Mouse (Mus musculus) lung, postnatal 25 days (tissue): ENCODE results near the gene Eps8l2.

Source experiments
- DNase-seq: peaks from one replicate; pipeline ENCODE4 v3.0.0; 2022; ENCODE audit warnings: low spot score

Gene Eps8l2

GRCm38 (mm10) chr7:141364349-141365048 is 25.8 kb downstream of the Eps8l2 start:
- DNase-seq: no peak

- no peak for DNase-seq
These were observed 26.4 kb downstream of the Eps8l2 start for GRCm38 (mm10) chr7:141365049-141365445.

GRCm38 (mm10) chr7:141367358-141367757 is 28.7 kb downstream of the Eps8l2 start:
- no peak for DNase-seq

DNA sequence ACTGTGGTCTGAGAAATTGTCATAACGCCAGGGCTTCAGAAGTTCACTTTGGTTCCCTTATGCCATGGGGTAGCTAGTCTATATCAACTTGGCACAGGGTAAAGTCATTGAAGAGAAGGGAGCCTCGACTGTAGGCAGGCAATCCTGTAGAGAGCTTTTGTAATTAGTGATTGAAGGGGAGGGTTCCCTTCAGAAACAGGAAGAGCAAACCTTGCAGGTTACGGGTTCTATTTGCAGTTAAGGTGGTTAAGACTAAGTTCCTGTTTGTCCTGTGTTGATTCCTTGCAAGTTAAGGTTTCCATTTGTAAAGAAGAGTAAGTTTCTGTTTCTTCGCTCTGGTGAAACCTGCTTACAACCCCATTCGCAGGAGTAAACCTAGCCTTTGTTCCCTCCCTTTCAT is 31.2 kb downstream of the Eps8l2 start:
- DNase-seq: no peak

- DNase-seq: no peak
These were observed 33.4 kb downstream of the Eps8l2 start for GRCm38 (mm10) chr7:141371942-141372595.

GRCm38 (mm10) chr7:141373611-141374010 is 34.9 kb downstream of the Eps8l2 start:
- DNase-seq: no peak

- DNase-seq: no peak
These were observed 35.7 kb downstream of the Eps8l2 start for GRCm38 (mm10) chr7:141374399-141374798.

- DNase-seq: peak; percentile 46
These were observed 40.9 kb downstream of the Eps8l2 start for GRCm38 (mm10) chr7:141379584-141379983.

DNA sequence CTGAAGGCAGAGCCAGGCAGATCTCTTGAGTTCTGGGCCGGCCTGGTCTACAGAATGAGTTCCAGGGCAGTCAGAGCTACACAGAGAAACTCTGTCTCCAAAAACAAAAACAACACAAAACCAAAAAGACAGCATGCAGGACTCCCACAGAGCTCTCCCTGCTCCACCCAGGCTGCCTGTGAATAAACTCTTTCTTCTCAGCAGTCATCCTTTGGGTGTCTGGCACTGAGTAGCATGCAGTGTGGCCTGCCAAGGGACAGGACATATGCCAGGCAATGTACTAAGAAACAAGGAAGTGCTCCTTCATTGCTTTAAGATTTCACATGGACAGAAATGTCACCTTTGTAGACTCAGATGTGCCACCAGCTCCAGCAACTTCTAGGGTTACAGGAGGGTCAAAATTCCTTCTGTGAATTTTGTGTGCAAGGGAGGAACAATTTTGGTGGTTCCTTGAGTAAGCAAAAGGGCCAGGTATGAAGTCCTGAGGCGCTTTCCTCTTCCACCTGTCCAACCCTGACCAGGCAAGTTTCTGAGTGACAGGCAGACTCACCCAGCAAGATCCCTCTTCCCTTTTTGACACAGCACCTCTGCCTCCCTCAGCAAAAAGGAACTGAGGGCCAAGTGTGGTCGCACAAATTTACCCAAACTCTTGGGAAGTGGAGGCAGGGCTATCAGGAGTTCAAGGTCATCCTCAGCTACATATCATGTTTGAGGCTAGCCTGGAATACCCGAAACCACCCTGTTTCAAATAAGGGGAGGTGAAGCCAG is 42.6 kb downstream of the Eps8l2 start:
- DNase-seq: no peak

DNA sequence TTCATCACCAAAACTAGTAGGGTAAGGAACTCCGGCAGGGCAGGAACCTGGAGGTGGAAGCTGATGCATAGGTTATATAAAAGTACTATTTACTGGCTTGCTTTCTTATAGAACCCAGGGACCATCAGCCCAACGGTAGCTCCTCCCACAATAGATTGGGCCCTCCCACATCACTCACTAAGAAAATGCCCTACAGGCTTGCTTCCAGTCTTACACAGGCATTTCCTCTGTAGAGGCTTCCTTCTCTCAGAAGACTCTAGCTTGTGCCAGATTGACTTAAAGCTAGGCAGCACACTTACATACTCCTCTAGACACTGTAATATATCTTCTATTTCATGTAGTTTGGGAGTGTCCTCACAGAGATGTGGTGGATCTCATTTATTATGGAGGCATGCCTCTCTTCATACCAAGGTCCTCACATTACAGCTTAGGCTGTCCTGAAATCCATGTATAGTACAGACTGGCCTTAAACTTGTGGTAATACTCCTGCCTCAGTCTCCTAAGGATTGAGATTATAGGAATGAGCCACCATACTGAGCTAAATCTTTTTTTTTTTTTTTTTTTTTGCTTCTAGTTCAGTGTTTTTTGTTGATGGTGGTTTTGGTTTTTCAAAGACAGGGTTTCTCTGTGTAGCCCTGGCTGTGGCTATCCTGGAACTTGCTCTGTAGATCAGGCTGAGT is 49.3 kb downstream of the Eps8l2 start:
- no peak for DNase-seq

- no peak for DNase-seq
These were observed 49.9 kb downstream of the Eps8l2 start for GRCm38 (mm10) chr7:141388487-141389109.

GRCm38 (mm10) chr7:141390326-141391259 is 51.9 kb downstream of the Eps8l2 start:
- DNase-seq: no peak

DNA sequence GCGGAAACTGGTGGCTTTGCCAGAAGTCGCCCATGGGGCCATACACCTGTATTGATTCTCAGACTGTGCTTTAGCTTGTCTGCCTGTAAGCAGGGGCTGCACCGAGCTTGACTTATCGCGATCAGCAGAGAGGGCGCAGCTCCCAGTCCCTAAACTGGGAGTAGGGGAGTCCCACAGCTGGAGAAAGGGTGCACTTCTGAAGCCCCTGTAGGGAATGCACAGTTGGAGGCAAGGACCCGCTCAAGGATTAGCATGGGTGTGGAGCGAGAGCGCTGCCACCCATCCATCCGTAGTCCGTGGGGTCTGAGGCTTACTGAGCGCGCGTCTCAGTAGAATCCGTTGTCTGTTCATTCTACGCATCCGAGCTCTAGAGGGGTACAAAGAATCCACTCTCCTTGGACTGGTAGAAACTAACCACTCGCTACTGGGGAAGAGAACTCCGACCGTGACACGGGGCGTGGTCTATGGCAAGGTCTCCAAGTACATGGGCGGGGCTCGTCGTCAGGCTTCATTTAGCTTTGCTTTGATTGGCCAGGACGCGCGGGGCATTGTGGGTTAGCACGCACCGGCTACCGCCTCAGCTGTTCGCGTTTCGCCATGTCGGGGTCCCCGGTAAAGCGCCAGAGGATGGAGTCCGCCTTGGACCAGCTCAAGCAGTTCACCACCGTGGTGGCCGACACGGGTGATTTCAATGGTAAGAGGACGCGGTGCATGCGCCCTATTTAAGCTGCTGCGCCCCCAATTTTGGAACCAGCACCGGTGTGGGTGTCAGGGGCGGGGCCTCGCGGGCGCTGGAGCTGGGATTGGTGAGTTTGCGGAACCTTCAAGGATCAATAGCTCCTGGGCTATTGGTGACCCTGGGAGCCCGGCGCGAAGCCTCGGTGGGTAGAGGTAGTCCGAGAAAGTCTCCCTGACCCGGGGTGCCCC is 53.2 kb downstream of the Eps8l2 start, which contains the start of gene Taldo1:
Gene Taldo1, plus strand, starts transcription at position 575 of the 927 bp plus-strand sequence.
- peak; percentile 98 for DNase-seq

DNA sequence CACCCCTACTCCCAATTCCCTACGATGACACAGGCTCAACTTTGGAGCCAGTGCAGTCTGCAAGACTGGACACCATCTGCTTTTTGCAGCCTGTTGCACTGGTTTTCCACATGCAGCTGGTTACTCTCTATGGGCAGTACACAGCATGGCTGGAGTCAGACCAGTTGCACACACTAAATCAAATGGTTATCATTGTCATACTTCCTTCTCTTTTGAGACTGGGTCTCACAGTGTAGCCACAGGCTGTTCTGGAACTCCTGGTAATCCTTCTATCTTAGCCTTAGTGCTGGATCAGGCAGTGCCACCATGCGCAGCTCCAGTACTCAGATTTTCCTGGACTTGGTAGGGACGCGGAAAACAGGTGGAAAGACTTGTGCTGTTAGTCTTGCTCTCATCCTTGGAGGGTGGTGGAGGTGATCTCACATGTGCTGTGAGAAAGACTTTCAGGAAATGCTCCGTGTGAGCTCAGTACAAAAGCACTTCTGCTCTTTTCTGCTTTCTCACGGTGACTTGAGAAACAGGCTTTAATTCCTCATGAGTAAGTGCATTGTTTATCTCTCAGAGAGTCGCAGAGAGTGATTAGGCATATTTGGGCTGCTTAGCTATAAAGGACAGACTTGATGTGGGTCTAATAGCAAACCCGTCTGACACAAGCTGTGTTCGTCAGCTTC is 54.0 kb downstream of the Eps8l2 start:
- DNase-seq: peak; percentile 38

GRCm38 (mm10) chr7:141394158-141394557 is 55.5 kb downstream of the Eps8l2 start:
- no peak for DNase-seq

GRCm38 (mm10) chr7:141394771-141395170 is 56.1 kb downstream of the Eps8l2 start:
- DNase-seq: peak; percentile 63

DNA sequence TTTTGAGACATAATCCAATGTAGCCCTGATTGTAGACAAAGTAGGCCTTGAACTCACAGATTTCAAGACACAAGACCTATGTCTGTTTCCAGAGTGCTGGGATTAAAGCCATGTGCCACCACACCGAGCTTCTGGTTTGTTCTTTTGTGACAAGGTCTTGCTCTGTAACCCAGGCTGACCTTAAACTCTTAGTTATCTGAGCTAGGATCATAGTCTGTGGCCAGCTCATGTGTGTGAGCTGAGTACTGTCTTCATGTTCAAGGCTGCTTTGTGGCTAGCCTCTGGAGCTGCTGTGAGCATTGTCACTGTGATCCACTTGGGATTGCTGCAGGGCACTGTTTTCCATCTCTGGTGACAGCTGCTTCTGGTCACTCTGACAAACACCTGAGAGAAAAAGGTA is 56.7 kb downstream of the Eps8l2 start:
- DNase-seq: no peak

DNA sequence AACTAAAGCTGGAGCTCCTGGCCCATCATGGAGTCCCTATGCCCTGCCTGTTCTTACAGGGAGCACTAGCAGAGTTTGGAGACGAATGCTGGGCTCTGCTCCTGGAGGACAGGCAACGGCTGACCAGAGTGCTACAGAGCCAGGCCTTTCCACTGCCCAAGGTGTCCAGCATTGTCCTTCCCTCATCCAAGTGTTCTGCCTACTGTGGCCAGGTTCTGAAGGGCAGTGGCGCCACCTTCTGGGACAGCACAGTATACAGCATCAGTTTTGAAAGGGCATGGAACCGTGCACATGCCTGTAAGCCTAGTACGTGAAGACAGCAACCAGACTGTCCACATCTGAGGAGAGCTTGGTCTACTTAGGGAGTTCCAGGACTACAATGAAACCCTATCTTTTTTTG is 64.6 kb downstream of the Eps8l2 start:
- DNase-seq: peak; percentile 63

- DNase-seq: no peak
These were observed 66.8 kb downstream of the Eps8l2 start for GRCm38 (mm10) chr7:141405466-141405865.
